Mouse (Mus musculus): ENCODE data around the gene Pemt. TPM values are rescaled to one million over a fixed set of nuclear protein-coding genes. Genes with fewer than 3 reads are reported as not detected.

The Pemt gene
- total and polyA plus RNA-seq, 3 experiments, result 6.9 to 10.5 (median 7.8) TPM

DNA sequence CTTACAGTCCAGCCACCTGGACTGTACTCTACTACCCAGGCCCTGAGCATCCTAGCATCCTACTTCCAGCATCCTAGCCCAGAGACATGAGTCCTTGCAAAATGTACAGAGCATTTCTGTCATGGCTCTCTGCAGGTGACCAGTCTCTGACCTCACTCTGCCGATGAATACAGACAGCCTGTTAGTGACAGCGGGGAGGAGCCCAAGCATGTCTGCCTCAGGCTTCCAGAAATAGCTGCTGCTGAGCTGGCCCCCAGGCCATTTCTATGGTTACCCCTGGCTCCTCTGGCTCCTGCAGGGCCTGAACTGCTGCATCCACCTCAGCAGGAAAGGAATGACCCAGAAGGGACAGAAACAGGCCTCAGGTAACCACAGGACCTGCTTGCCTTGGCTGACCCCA is 74.6 kb downstream of the Pemt start:
- Histone ChIP-seq H3K9me3 (replicated peaks; ENCODE audit: low read length) (no peaks in the 10 kb centered on the region), H3K4me3 (replicated peaks in 1 of 3; ENCODE audit: low read depth in 2 of 3, low read length in 2 of 3, poor library complexity in 1 of 3) (no peak overlapping the region), H3K36me3 (replicated peaks in 1 of 2; ENCODE audit: control insufficient read depth in 1 of 2, insufficient read depth in 1 of 2, low read length in 1 of 2) (no peaks in the 10 kb centered on the region), H3K27ac (ENCODE audit: insufficient read depth, low read depth) (no peak overlapping the region), H3K79me2 (replicated peaks; ENCODE audit: control insufficient read depth, extremely low read depth, insufficient read depth, poor library complexity, severe bottlenecking) (no peaks in the 10 kb centered on the region), H3K9ac (ENCODE audit: insufficient read depth, low read depth) (no peak overlapping the region), H3K4me2 (ENCODE audit: insufficient read depth, low read depth, poor library complexity, severe bottlenecking) (no peak overlapping the region), H3K4me1 (ENCODE audit: control insufficient read depth in 1 of 2, insufficient read depth in 2 of 2) (peaks cover under 1 to 4% of the 10 kb centered on the region in 2 experiments; a peak in 3 of 4 replicates), H3K27me3 (replicated peaks) (no peaks in the 10 kb centered on the region)
- TF ChIP-seq ZC3H11A (IDR thresholded peaks at IDR 0.05; ENCODE audit: low read depth, low read length) (no peak), MAFK (IDR thresholded peaks at IDR 0.05; ENCODE audit: insufficient replicate concordance, low read length) (no peak), BHLHE40 (IDR thresholded peaks at IDR 0.05; ENCODE audit: low read depth, low read length) (no peak), MAX (IDR thresholded peaks at IDR 0.05; ENCODE audit: low read length) (no peak), ELF1 (IDR thresholded peaks at IDR 0.05; ENCODE audit: low read depth, low read length) (no peak), UBTF (IDR thresholded peaks at IDR 0.05; ENCODE audit: low read depth, low read length) (no peak), MYC (IDR thresholded peaks at IDR 0.05; ENCODE audit: low read depth, low read length) (no peak), IRF4 (IDR thresholded peaks at IDR 0.05; ENCODE audit: low read depth, low read length) (no peak), SMC3 (IDR thresholded peaks at IDR 0.05; ENCODE audit: low read depth, low read length) (no peak), RAD21 (IDR thresholded peaks at IDR 0.05; ENCODE audit: low read depth, low read length) (no peak), SIN3A (IDR thresholded peaks at IDR 0.05; ENCODE audit: low read length) (no peak), JUN (IDR thresholded peaks at IDR 0.05; ENCODE audit: insufficient read depth, low read depth, low read length) (no peak), POLR2A (IDR thresholded peaks at IDR 0.05; ENCODE audit: low read depth, low read length) (no peak), HCFC1 (IDR thresholded peaks at IDR 0.05; ENCODE audit: low read depth, low read length) (no peak), CTCF (conservative IDR thresholded peaks at IDR 0.05 in 1 of 2, IDR thresholded peaks at IDR 0.05 in 1 of 2; ENCODE audit: low read depth in 2 of 2, low read length in 2 of 2) (no peak), USF2 (conservative IDR thresholded peaks at IDR 0.05; ENCODE audit: low read depth, low read length) (no peak)
- dilution Hi-C loops (cut with MboI; ENCODE audit: extremely low pct_ligation_motif_present, extremely low pct_unique_long_range_greater_than_20kb, low sequenced_read_pairs) (no loop called here), in situ Hi-C loops (cut with MboI; ENCODE audit: low pct_ligation_motif_present, low pct_unique_long_range_greater_than_20kb, low sequenced_read_pairs) (loop anchor here (5.0 kb wide), 1 partner anchor 56 kb away; no protein-coding TSS in a partner anchor)
- no peak for DNase-seq (ENCODE audit: extremely low read depth)

GRCm38 (mm10) chr11:59970780-59971179 is 75.5 kb downstream of the Pemt start:
- dilution Hi-C loops (cut with MboI; ENCODE audit: extremely low pct_ligation_motif_present, extremely low pct_unique_long_range_greater_than_20kb, low sequenced_read_pairs) (no loop called here), in situ Hi-C loops (cut with MboI; ENCODE audit: low pct_ligation_motif_present, low pct_unique_long_range_greater_than_20kb, low sequenced_read_pairs) (loop anchor here (5.0 kb wide), 1 partner anchor 57 kb away; no protein-coding TSS in a partner anchor)
- Histone ChIP-seq H3K4me3 (replicated peaks in 1 of 3; ENCODE audit: low read depth in 2 of 3, low read length in 2 of 3, poor library complexity in 1 of 3) (no peak overlapping the region), H3K9ac (ENCODE audit: insufficient read depth, low read depth) (no peak overlapping the region), H3K9me3 (replicated peaks; ENCODE audit: low read length) (no peaks in the 10 kb centered on the region), H3K27me3 (replicated peaks) (no peaks in the 10 kb centered on the region), H3K4me1 (ENCODE audit: control insufficient read depth in 1 of 2, insufficient read depth in 2 of 2) (peaks cover 9 to 13% of the 10 kb centered on the region in 2 experiments), H3K79me2 (replicated peaks; ENCODE audit: control insufficient read depth, extremely low read depth, insufficient read depth, poor library complexity, severe bottlenecking) (no peaks in the 10 kb centered on the region), H3K27ac (ENCODE audit: insufficient read depth, low read depth) (no peak overlapping the region), H3K36me3 (replicated peaks in 1 of 2; ENCODE audit: control insufficient read depth in 1 of 2, insufficient read depth in 1 of 2, low read length in 1 of 2) (no peaks in the 10 kb centered on the region), H3K4me2 (ENCODE audit: insufficient read depth, low read depth, poor library complexity, severe bottlenecking) (no peak overlapping the region)
- TF ChIP-seq POLR2AphosphoS2 (IDR thresholded peaks at IDR 0.05; ENCODE audit: low read depth, low read length), result no peak
- no peak for TF ChIP-seq HCFC1 (IDR thresholded peaks at IDR 0.05; ENCODE audit: low read depth, low read length)
- TF ChIP-seq SIN3A (IDR thresholded peaks at IDR 0.05; ENCODE audit: low read length), result no peak
- no peak for TF ChIP-seq NRF1 (IDR thresholded peaks at IDR 0.05; ENCODE audit: low read depth, low read length)
- TF ChIP-seq ZKSCAN1 (IDR thresholded peaks at IDR 0.05; ENCODE audit: borderline replicate concordance, low read depth, low read length), result no peak
- TF ChIP-seq UBTF (IDR thresholded peaks at IDR 0.05; ENCODE audit: low read depth, low read length), result no peak
- TF ChIP-seq BHLHE40 (IDR thresholded peaks at IDR 0.05; ENCODE audit: low read depth, low read length), result no peak
- TF ChIP-seq CHD2 (IDR thresholded peaks at IDR 0.05; ENCODE audit: low read length), result no peak
- no peak for TF ChIP-seq GABPA (IDR thresholded peaks at IDR 0.05; ENCODE audit: insufficient replicate concordance, low read depth, low read length)
- TF ChIP-seq MEF2A (IDR thresholded peaks at IDR 0.05; ENCODE audit: borderline replicate concordance, low read depth, low read length), result no peak
- no peak for TF ChIP-seq NELFE (IDR thresholded peaks at IDR 0.05; ENCODE audit: low read depth, low read length)
- no peak for TF ChIP-seq IRF4 (IDR thresholded peaks at IDR 0.05; ENCODE audit: low read depth, low read length)
- no peak for TF ChIP-seq ZC3H11A (IDR thresholded peaks at IDR 0.05; ENCODE audit: low read depth, low read length)
- no peak for TF ChIP-seq POLR2A (IDR thresholded peaks at IDR 0.05; ENCODE audit: low read depth, low read length)
- no peak for DNase-seq (ENCODE audit: extremely low read depth)

Data from CH12.LX (cell line).